Mouse (Mus musculus): ENCODE data around the gene Dctpp1. TPM values are rescaled to one million over a fixed set of nuclear protein-coding genes. Genes with fewer than 3 reads are reported as not detected.

Dctpp1 gene
- polyA plus RNA-seq, 1 experiment from 2014 or later: 252 TPM

DNA sequence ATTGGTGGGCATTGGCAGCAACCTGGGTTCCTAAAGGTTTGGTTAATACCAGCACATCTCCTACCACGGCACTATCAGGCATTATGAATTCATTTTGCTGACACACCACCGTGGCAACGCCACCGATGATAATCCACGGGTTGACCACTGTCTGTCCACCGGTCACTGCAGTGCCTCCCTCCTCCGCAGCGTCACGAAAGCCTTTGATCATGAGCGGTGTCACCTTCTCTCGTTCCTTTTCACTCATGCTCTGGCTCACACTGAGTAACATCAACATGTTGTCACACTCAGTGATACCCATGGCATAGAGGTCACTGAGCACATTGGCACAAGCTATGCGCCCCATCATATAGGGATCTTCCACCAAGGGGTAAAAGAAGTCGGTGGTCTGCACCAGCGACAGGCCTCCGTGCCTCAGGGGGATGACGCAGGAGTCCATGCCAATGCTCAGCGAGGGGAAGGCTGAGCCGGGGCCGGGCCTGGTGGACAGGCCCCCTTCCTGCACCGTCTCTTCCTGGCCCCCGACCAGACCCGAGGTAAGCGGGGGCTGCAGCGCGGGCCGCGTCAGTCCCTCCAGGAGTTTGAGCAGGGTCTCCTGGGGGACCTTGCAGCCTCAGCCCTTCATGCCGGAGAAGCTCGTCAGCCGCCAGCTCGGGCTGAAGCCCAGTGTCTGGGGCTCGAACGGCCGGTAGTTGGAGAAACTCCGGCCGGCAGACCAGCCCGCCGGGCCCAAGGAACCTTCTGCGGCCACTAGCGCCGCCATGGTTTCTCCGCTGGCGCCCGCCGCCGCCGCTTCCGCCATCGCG, 12.8 kb upstream of the Dctpp1 start:
- ATAC-seq (ENCODE audit: low FRiP score, low TSS enrichment): peak; percentile 63
- Histone ChIP-seq H3K9ac (ENCODE audit: low read depth, low read length) (peak overlapping the region; percentile 95), H3K9me3 (ENCODE audit: control insufficient read depth, low read length) (no peaks in the 10 kb centered on the region), H3K27me3 (ENCODE audit: control insufficient read depth, insufficient read depth, low read length) (no peaks in the 10 kb centered on the region), H3K27ac (ENCODE audit: low read depth, low read length) (peak overlapping the region; percentile 93), H3K4me2 (replicated peaks; ENCODE audit: low read depth, low read length) (peak overlapping the region; percentile 90), H3K4me3 (ENCODE audit: low read length) (peak overlapping the region; percentile 92), H3K4me1 (ENCODE audit: control insufficient read depth, insufficient read depth, low read length) (peaks cover 24% of the 10 kb centered on the region), H3K36me3 (ENCODE audit: control insufficient read depth, insufficient read depth, low read length) (peaks cover 13% of the 10 kb centered on the region)
- WGBS: 12% methylated on average over 50 of the region's 50 CpGs

DNA sequence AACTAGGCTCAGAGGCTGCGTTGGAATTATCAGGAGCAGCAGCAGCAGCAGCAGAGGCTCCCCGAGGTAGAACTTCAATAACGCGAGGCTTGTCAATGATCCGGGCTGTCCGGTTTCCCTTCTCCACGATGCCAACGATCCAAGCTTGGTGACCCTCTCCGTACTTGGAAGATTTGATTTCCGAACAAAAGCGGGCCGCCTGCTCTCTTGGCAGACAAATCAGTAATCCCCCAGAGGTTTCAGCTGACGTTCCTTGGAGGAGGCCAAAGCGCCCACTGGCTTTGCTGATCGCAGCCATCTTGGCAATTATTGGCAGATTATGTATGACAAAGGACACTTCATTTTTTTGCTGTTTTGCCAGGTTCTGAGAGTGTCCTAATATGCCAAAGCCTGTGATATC, 12.1 kb upstream of the Dctpp1 start:
- H3K4me3 ChIP-seq (ENCODE audit: low read length): peak overlapping the region; percentile 92; the same call in 1 of the 2 replicates

DNA sequence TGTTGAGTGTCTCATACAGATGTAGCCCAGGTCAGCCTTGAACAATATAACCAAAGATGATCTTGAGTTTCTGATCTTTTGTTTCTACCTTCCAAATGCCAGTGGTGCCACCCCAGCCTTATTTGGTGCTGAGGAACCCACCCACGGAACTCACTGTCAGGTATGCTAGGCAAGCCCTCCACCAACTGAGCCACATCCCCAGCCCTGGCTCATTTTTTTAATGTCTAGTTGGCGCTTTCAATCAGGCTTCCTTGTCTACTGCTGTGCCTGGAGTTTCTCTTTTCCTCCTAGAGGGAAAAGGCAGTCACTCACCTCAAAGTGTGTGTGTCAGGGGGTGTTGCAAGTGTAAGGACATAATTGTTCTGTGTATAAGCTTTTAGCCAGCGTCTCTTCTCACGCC, 10.6 kb upstream of the Dctpp1 start:
- H3K9ac ChIP-seq (ENCODE audit: low read depth, low read length): no peak overlapping the region
- no peak overlapping the region for H3K27ac ChIP-seq (ENCODE audit: low read depth, low read length)
- WGBS: 90% methylated on average over 4 of the region's 4 CpGs
- H3K4me3 ChIP-seq (ENCODE audit: low read length): no peak overlapping the region
- no peaks in the 10 kb centered on the region for H3K27me3 ChIP-seq (ENCODE audit: control insufficient read depth, insufficient read depth, low read length)
- H3K4me1 ChIP-seq (ENCODE audit: control insufficient read depth, insufficient read depth, low read length): peaks cover 12% of the 10 kb centered on the region
- no peak overlapping the region for H3K4me2 ChIP-seq (replicated peaks; ENCODE audit: low read depth, low read length)
- ATAC-seq (ENCODE audit: low FRiP score, low TSS enrichment): no peak
- peaks cover 13% of the 10 kb centered on the region for H3K36me3 ChIP-seq (ENCODE audit: control insufficient read depth, insufficient read depth, low read length)
- H3K9me3 ChIP-seq (ENCODE audit: control insufficient read depth, low read length): no peaks in the 10 kb centered on the region

More for the DNA sequence above, 12.1 kb upstream of the Dctpp1 start:
- ATAC-seq (ENCODE audit: low FRiP score, low TSS enrichment): no peak
- WGBS: 97% methylated on average over 15 of the region's 15 CpGs
- H3K4me1 ChIP-seq (ENCODE audit: control insufficient read depth, insufficient read depth, low read length): peaks cover 17% of the 10 kb centered on the region
- H3K9ac ChIP-seq (ENCODE audit: low read depth, low read length): no peak overlapping the region
- H3K4me2 ChIP-seq (replicated peaks; ENCODE audit: low read depth, low read length): peak overlapping the region; percentile 90
- H3K9me3 ChIP-seq (ENCODE audit: control insufficient read depth, low read length): no peaks in the 10 kb centered on the region
- H3K27me3 ChIP-seq (ENCODE audit: control insufficient read depth, insufficient read depth, low read length): no peaks in the 10 kb centered on the region
- peaks cover 13% of the 10 kb centered on the region for H3K36me3 ChIP-seq (ENCODE audit: control insufficient read depth, insufficient read depth, low read length)
- no peak overlapping the region for H3K27ac ChIP-seq (ENCODE audit: low read depth, low read length)

DNA sequence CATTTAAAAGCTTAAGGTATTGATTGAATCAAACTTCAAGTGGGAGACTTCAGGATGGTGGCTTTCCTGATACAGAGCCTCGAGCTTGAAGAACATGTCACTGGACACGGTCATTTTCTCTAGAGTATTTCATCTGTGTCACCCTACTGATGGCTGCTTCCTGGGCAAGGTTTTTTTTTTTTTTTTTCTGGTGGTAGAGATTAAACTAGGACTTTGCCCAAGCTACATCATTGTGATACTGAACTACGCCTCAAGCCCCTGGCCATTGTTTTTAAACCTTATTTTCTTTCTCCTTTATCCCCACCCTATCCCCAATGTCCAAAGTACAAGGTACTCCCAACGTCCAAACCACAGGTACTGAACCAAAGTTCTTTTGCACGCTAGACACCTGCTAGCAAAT, 10.2 kb upstream of the Dctpp1 start:
- no peak overlapping the region for H3K9ac ChIP-seq (ENCODE audit: low read depth, low read length)
- WGBS: 94% methylated on average over 5 of the region's 5 CpGs
- H3K27ac ChIP-seq (ENCODE audit: low read depth, low read length): no peak overlapping the region
- ATAC-seq (ENCODE audit: low FRiP score, low TSS enrichment): no peak
- peaks cover 13% of the 10 kb centered on the region for H3K36me3 ChIP-seq (ENCODE audit: control insufficient read depth, insufficient read depth, low read length)
- H3K4me1 ChIP-seq (ENCODE audit: control insufficient read depth, insufficient read depth, low read length): peaks cover 12% of the 10 kb centered on the region
- H3K9me3 ChIP-seq (ENCODE audit: control insufficient read depth, low read length): no peaks in the 10 kb centered on the region
- no peak overlapping the region for H3K4me2 ChIP-seq (replicated peaks; ENCODE audit: low read depth, low read length)
- no peak overlapping the region for H3K4me3 ChIP-seq (ENCODE audit: low read length)
- no peaks in the 10 kb centered on the region for H3K27me3 ChIP-seq (ENCODE audit: control insufficient read depth, insufficient read depth, low read length)

DNA sequence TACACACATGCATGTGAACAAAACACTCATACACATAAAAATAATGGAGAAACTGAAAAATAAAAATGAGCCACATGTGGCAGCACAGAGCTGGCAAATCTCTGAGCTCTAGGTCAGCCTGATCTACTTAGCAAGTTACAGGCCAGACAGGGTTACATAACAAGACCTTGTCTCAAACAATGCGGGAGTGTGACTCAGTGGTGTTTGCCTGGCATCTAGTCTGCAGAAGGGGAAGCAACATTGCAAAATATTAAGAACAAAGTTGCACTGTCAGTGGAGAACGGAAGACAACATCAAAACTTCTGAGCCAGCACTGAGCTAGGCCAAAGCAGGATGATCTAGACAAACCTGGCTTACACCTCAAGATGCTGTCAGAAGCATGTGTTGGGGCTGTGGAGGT, 9.7 kb upstream of the Dctpp1 start:
- no peak overlapping the region for H3K9ac ChIP-seq (ENCODE audit: low read depth, low read length)
- H3K36me3 ChIP-seq (ENCODE audit: control insufficient read depth, insufficient read depth, low read length): peaks cover 13% of the 10 kb centered on the region
- no peaks in the 10 kb centered on the region for H3K9me3 ChIP-seq (ENCODE audit: control insufficient read depth, low read length)
- no peak overlapping the region for H3K4me2 ChIP-seq (replicated peaks; ENCODE audit: low read depth, low read length)
- WGBS: 96% methylated on average over 2 of the region's 2 CpGs
- no peak for ATAC-seq (ENCODE audit: low FRiP score, low TSS enrichment)
- H3K27ac ChIP-seq (ENCODE audit: low read depth, low read length): no peak overlapping the region
- H3K4me3 ChIP-seq (ENCODE audit: low read length): no peak overlapping the region
- no peaks in the 10 kb centered on the region for H3K27me3 ChIP-seq (ENCODE audit: control insufficient read depth, insufficient read depth, low read length)
- H3K4me1 ChIP-seq (ENCODE audit: control insufficient read depth, insufficient read depth, low read length): peaks cover 12% of the 10 kb centered on the region

DNA sequence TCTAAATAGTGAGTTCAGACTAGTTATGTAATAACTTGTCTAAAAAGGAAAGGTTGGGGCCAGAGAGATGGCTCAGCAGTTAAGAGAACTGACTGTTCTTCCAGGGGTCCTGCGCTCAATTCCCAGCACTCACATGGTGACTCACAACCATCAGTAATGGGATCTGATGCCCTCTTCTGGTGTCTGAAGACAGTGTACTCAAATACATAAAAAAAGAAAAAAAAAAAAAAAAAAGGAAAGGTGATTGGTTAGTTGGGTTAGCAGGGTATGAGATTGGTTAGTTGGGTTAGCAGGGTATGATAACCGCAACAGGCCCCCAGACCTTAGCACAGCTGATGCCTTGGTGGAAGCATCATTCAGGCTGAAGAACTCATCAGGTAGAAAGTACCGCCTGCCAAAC, 3.0 kb upstream of the Dctpp1 start:
- H3K9ac ChIP-seq (ENCODE audit: low read depth, low read length): no peak overlapping the region
- WGBS: 90% methylated on average over 3 of the region's 3 CpGs
- 0 out of 2 replicates have a peak, but pooled peaks cover 4% of the 10 kb centered on the region for H3K4me1 ChIP-seq (ENCODE audit: control insufficient read depth, insufficient read depth, low read length)
- H3K36me3 ChIP-seq (ENCODE audit: control insufficient read depth, insufficient read depth, low read length): no peaks in the 10 kb centered on the region
- H3K9me3 ChIP-seq (ENCODE audit: control insufficient read depth, low read length): no peaks in the 10 kb centered on the region
- ATAC-seq (ENCODE audit: low FRiP score, low TSS enrichment): no peak
- no peaks in the 10 kb centered on the region for H3K27me3 ChIP-seq (ENCODE audit: control insufficient read depth, insufficient read depth, low read length)
- H3K4me2 ChIP-seq (replicated peaks; ENCODE audit: low read depth, low read length): no peak overlapping the region
- H3K4me3 ChIP-seq (ENCODE audit: low read length): no peak overlapping the region
- H3K27ac ChIP-seq (ENCODE audit: low read depth, low read length): no peak overlapping the region

DNA sequence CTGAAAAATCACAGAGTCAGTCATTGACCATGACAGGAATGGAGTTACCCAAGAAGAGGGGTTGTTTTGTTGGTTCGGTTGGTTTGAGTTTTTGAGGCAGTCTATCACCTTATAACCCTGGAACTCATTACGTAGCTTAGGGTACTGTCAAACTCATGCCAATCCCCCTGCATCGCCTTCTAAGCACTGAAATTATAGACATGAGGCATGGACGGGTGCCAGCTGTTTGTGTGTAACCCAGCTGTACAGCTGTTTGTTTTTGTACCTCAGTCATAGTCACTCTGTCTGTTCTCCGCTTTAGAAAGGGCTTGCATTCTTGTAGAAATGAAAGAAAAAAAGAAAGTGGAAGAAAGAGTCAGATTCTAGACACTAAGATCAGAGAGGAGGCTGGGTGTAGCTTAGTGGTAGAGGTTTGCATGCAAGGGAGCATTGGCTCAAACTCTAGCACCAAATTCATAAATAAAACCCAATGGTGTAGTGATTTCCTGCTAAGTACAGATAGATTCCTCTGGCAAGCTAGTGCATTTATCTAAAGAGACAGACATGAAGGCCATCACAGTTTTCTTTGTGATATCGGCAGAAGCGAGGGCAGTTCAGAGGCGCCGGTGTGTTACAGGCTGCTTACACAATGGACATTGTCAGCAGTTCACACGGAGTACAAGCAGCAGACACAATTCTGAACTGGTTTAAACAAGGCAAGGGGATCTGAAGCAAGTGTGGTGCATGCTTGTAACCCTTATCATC, 1.9 kb upstream of the Dctpp1 start:
- 80% methylated on average over 10 of the region's 10 CpGs for WGBS
- Histone ChIP-seq H3K9ac (ENCODE audit: low read depth, low read length) (no peak overlapping the region), H3K9me3 (ENCODE audit: control insufficient read depth, low read length) (no peaks in the 10 kb centered on the region), H3K36me3 (ENCODE audit: control insufficient read depth, insufficient read depth, low read length) (0 out of 2 replicates have a peak, but pooled peaks cover under 1% of the 10 kb centered on the region), H3K27ac (ENCODE audit: low read depth, low read length) (no peak overlapping the region), H3K4me1 (ENCODE audit: control insufficient read depth, insufficient read depth, low read length) (0 out of 2 replicates have a peak, but pooled peaks cover 4% of the 10 kb centered on the region), H3K27me3 (ENCODE audit: control insufficient read depth, insufficient read depth, low read length) (no peaks in the 10 kb centered on the region), H3K4me2 (replicated peaks; ENCODE audit: low read depth, low read length) (no peak overlapping the region), H3K4me3 (ENCODE audit: low read length) (no peak overlapping the region)
- no peak for ATAC-seq (ENCODE audit: low FRiP score, low TSS enrichment)

DNA sequence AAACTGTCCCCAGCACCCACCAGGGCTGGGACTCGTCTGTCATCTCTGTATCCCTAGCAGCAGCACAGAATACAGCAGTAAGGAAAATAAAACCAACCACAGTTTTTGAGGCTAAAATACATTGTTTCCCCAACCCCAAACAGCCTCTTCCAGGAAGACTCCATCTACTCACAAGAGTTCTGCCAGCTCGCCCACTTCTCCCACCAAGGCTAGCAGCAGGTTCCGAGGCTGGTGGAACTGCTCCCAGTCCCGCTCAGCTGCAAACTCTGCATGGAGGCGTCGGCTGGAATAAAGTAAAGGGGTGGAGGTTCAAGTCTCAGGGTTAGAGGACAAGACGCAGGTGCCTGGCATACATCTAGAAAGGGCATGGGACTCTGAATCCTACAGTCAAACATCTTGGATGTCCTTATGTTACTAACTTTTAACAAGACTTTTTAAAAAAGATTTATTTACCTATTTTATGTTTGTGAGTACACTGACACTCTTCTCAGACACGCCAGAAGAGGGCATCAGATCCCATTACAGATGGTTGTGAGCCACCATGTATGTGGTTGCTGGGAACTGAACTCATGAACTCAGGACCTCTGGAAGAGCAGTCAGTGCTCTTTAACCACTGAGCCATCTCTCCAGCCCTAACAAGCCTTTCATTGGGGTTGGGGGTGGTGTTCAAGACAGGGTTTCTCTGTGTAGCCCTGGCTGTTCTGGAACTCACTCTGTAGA, 1.2 kb downstream of the Dctpp1 start:
- peak overlapping the region; percentile 57; the same call in 1 of the 2 replicates for H3K4me3 ChIP-seq (ENCODE audit: low read length)
- H3K27me3 ChIP-seq (ENCODE audit: control insufficient read depth, insufficient read depth, low read length): no peaks in the 10 kb centered on the region
- no peak for ATAC-seq (ENCODE audit: low FRiP score, low TSS enrichment)
- H3K27ac ChIP-seq (ENCODE audit: low read depth, low read length): no peak overlapping the region
- WGBS: 74% methylated on average over 8 of the region's 8 CpGs
- peak overlapping the region; percentile 64 for H3K4me2 ChIP-seq (replicated peaks; ENCODE audit: low read depth, low read length)
- peaks cover 16% of the 10 kb centered on the region; the same call in 1 of the 2 replicates for H3K36me3 ChIP-seq (ENCODE audit: control insufficient read depth, insufficient read depth, low read length)
- H3K9me3 ChIP-seq (ENCODE audit: control insufficient read depth, low read length): no peaks in the 10 kb centered on the region
- H3K9ac ChIP-seq (ENCODE audit: low read depth, low read length): peak overlapping the region; percentile 71; the same call in 1 of the 2 replicates
- peaks cover 12% of the 10 kb centered on the region for H3K4me1 ChIP-seq (ENCODE audit: control insufficient read depth, insufficient read depth, low read length)
